Mouse (Mus musculus) kidney, postnatal 0 days (tissue): Measurements from ENCODE around the gene Ccdc74a. TPM values are rescaled to one million over a fixed set of nuclear protein-coding genes. Genes with fewer than 3 reads are reported as not detected.

Source experiments
- ATAC-seq: fragments of 200-750 bp; cut with Nextera tagmentation; replicated peaks from 2 replicates; pipeline ENCODE4 v1.8.0; 2017; ENCODE audit warnings: low read depth, moderate number of reproducible peaks, moderate TSS enrichment, moderate library complexity; ENCODE audit not compliant: low FRiP score
- DNase-seq: peaks from one replicate; pipeline ENCODE4 v3.0.0-alpha.2; 2016; ENCODE audit warnings: low spot score
- H3K27ac ChIP-seq: fragments of 300-500 bp; sonication (generic); 2 replicates; pipeline ENCODE4 v1.5.1; 2014; ENCODE audit warnings: mild to moderate bottlenecking
- H3K27me3 ChIP-seq: fragments of 300-500 bp; sonication (generic); 2 replicates; pipeline ENCODE4 v1.6.1; 2014; ENCODE audit warnings: low read length, mixed read lengths; ENCODE audit not compliant: insufficient read depth
- H3K36me3 ChIP-seq: fragments of 300-500 bp; sonication (generic); 2 replicates; pipeline ENCODE4 v1.6.1; 2014; ENCODE audit warnings: low read length, mixed read lengths; ENCODE audit not compliant: insufficient read depth
- H3K4me1 ChIP-seq: fragments of 300-500 bp; sonication (generic); replicated peaks from 2 replicates; pipeline ENCODE4 v1.6.1; 2014; ENCODE audit warnings: antibody characterized with exemption, low read length, mixed read lengths; ENCODE audit not compliant: insufficient read depth
- H3K4me2 ChIP-seq: fragments of 300-500 bp; sonication (generic); 2 replicates; pipeline ENCODE4 v1.6.1; 2014; ENCODE audit warnings: mild to moderate bottlenecking, low read length, moderate library complexity, mixed read lengths
- H3K4me3 ChIP-seq: fragments of 300-500 bp; sonication (generic); replicated peaks from 2 replicates; pipeline ENCODE4 v1.5.1; 2014; ENCODE audit warnings: low read depth, low read length
- H3K9ac ChIP-seq: fragments of 300-500 bp; sonication (generic); 2 replicates; pipeline ENCODE4 v1.6.1; 2014; ENCODE audit warnings: low read depth, low read length
- H3K9me3 ChIP-seq: fragments of 300-500 bp; sonication (generic); replicated peaks from 2 replicates; pipeline ENCODE4 v1.6.1; 2016; ENCODE audit warnings: low read length, inconsistent platforms, mixed read lengths
- CTCF ChIP-seq: IDR thresholded peaks from 2 replicates; pipeline ENCODE4 v1.5.1; 2016; ENCODE audit warnings: antibody characterized with exemption, low read depth, mild to moderate bottlenecking, moderate library complexity
- WGBS: fragments of 180-500 bp; shearing (Covaris S2); extraction: QIAGEN DNeasy Blood & Tissue Kit; methylation state at CpG from one replicate; pipeline ENCODE4 v1.1.7; 2014; 5-methylcytosine and 5-hydroxymethylcytosine counted together
- polyA plus RNA-seq: library from polyadenylated mRNA; unstranded; fragments of >200 nt; fragmentation: Nextera tagmentation; extraction: Ambion mirVana; gene quantifications from 2 replicates; pipeline ENCODE4 v1.2.1, GENCODE M21; 2015

Ccdc74a gene
- polyA plus RNA-seq, 1 experiment from 2014 or later: 8.6 TPM

- no peak overlapping the region for H3K4me3 ChIP-seq
- TF ChIP-seq CTCF: no peak
- no peak overlapping the region for H3K9ac ChIP-seq
- no peaks in the 10 kb centered on the region for H3K9me3 ChIP-seq
- no peaks in the 10 kb centered on the region for H3K27me3 ChIP-seq
- no peak overlapping the region for H3K27ac ChIP-seq
- DNase-seq: no peak
- no peak for ATAC-seq
- no peak overlapping the region for H3K4me2 ChIP-seq
- H3K4me1 ChIP-seq: no peaks in the 10 kb centered on the region
- WGBS: 96% methylated on average over 2 of the region's 2 CpGs
- H3K36me3 ChIP-seq: peaks cover 43% of the 10 kb centered on the region
These were observed 13.7 kb upstream of the Ccdc74a start for GRCm38 (mm10) chr16:17632580-17632979.

- 84% methylated on average over 8 of the region's 8 CpGs for WGBS
These were observed 12.6 kb upstream of the Ccdc74a start for GRCm38 (mm10) chr16:17633481-17634181.

DNA sequence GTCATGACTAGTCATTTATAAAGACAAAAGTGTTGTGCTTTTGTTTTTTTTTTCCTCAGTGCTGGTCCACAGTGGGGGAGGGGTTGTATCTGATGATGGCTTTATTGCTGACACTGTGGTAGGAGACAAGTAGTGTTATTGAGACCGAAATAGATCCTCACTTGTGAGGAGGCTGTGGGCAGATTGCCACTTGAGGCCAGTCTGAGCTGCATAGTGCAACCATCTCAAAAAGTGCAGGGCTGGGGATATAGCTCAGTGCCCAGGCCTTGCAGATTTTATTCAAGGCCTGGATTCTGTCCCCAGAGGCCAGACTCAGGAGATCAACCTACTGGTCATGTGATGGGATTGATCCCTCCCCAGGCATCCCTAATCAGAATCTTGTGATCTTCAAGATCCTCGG lies 9.4 kb upstream of the Ccdc74a start:
- Histone ChIP-seq H3K27me3 (no peaks in the 10 kb centered on the region), H3K27ac (no peak overlapping the region), H3K36me3 (peaks cover 54% of the 10 kb centered on the region), H3K4me3 (no peak overlapping the region), H3K4me2 (no peak overlapping the region), H3K9ac (no peak overlapping the region), H3K4me1 (no peaks in the 10 kb centered on the region), H3K9me3 (no peaks in the 10 kb centered on the region)
- no peak for DNase-seq
- ATAC-seq: no peak
- WGBS: 74% methylated on average over 2 of the region's 2 CpGs
- no peak for TF ChIP-seq CTCF

More at GRCm38 (mm10) chr16:17633481-17634181, 12.6 kb upstream of the Ccdc74a start:
- peak; percentile 18; the same call in 1 of the 2 replicates for TF ChIP-seq CTCF
- no peak overlapping the region for H3K27ac ChIP-seq
- no peaks in the 10 kb centered on the region for H3K4me1 ChIP-seq
- peaks cover 44% of the 10 kb centered on the region for H3K36me3 ChIP-seq
- no peak overlapping the region for H3K4me3 ChIP-seq
- no peaks in the 10 kb centered on the region for H3K27me3 ChIP-seq
- no peak overlapping the region for H3K4me2 ChIP-seq
- ATAC-seq: no peak
- H3K9ac ChIP-seq: no peak overlapping the region
- no peak for DNase-seq
- H3K9me3 ChIP-seq: no peaks in the 10 kb centered on the region

GRCm38 (mm10) chr16:17637610-17638009 lies 8.7 kb upstream of the Ccdc74a start:
- Histone ChIP-seq H3K27me3 (no peaks in the 10 kb centered on the region), H3K27ac (no peak overlapping the region), H3K9me3 (no peaks in the 10 kb centered on the region), H3K36me3 (peaks cover 52% of the 10 kb centered on the region), H3K4me2 (no peak overlapping the region), H3K4me3 (no peak overlapping the region), H3K4me1 (no peaks in the 10 kb centered on the region), H3K9ac (no peak overlapping the region)
- DNase-seq: no peak
- WGBS: 87% methylated on average over 2 of the region's 2 CpGs
- TF ChIP-seq CTCF: peak; percentile 25; the same call in 1 of the 2 replicates
- ATAC-seq: no peak

- peaks cover 52% of the 10 kb centered on the region for H3K36me3 ChIP-seq
- WGBS: 92% methylated on average over 9 of the region's 9 CpGs
- H3K4me2 ChIP-seq: no peak overlapping the region
- ATAC-seq: no peak
- H3K27me3 ChIP-seq: no peaks in the 10 kb centered on the region
- no peak overlapping the region for H3K4me3 ChIP-seq
- H3K27ac ChIP-seq: no peak overlapping the region
- no peak overlapping the region for H3K9ac ChIP-seq
- H3K9me3 ChIP-seq: no peaks in the 10 kb centered on the region
- no peaks in the 10 kb centered on the region for H3K4me1 ChIP-seq
- no peak for TF ChIP-seq CTCF
- no peak for DNase-seq
These were observed 8.1 kb upstream of the Ccdc74a start for GRCm38 (mm10) chr16:17638036-17638628.

DNA sequence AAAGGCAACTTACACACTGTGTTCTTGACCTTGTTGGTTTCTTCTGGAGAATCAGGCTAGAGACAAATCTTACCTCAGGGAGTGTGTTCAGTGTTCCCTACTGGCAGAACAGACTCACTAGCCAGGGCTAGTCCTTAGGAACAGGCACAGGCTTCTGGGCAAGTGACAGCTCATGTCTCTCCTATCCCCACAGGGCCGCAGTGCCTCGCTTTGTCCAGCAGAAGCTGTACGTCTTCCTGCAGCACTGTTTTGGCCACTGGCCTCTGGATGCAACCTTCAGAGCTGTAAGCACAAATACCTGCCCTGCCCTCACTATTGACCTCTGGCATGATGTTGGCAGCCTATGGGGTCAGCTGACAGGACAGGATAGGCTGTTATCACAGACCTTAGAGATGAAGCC lies 7.2 kb upstream of the Ccdc74a start:
- TF ChIP-seq CTCF: no peak
- WGBS: 95% methylated on average over 3 of the region's 3 CpGs
- H3K27me3 ChIP-seq: no peaks in the 10 kb centered on the region
- no peak for DNase-seq
- H3K9ac ChIP-seq: no peak overlapping the region
- H3K4me2 ChIP-seq: no peak overlapping the region
- H3K4me3 ChIP-seq: no peak overlapping the region
- H3K27ac ChIP-seq: no peak overlapping the region
- H3K4me1 ChIP-seq: no peaks in the 10 kb centered on the region
- ATAC-seq: no peak
- H3K36me3 ChIP-seq: peaks cover 52% of the 10 kb centered on the region
- H3K9me3 ChIP-seq: no peaks in the 10 kb centered on the region
